Mouse (Mus musculus) heart, postnatal 0 days (tissue): ENCODE data around the gene Kat5. TPM values are rescaled to one million over a fixed set of nuclear protein-coding genes. Genes with fewer than 3 reads are reported as not detected.

ENCODE experiments used
- ATAC-seq: fragments of 200-750 bp; cut with Nextera tagmentation; 2 replicates; pipeline ENCODE4 v1.8.0; 2017; ENCODE audit warnings: low read depth, moderate number of reproducible peaks, moderate library complexity; ENCODE audit not compliant: insufficient read depth
- DNase-seq: peaks from one replicate; pipeline ENCODE4 v3.0.0-alpha.2; 2016; ENCODE audit warnings: low spot score
- H3K27ac ChIP-seq: fragments of 300-500 bp; sonication (generic); 2 replicates; pipeline ENCODE4 v1.5.1; 2014; ENCODE audit warnings: low read depth, mild to moderate bottlenecking
- H3K27me3 ChIP-seq: fragments of 300-500 bp; sonication (generic); 2 replicates; pipeline ENCODE4 v1.6.1; 2014; ENCODE audit warnings: low read length, mixed read lengths; ENCODE audit not compliant: control insufficient read depth, insufficient read depth
- H3K36me3 ChIP-seq: fragments of 300-500 bp; sonication (generic); replicated peaks from 2 replicates; pipeline ENCODE4 v1.6.1; 2014; ENCODE audit warnings: low read length, mixed read lengths; ENCODE audit not compliant: control insufficient read depth, insufficient read depth
- H3K4me1 ChIP-seq: fragments of 300-500 bp; sonication (generic); 2 replicates; pipeline ENCODE4 v1.6.1; 2014; ENCODE audit warnings: antibody characterized with exemption; ENCODE audit not compliant: control insufficient read depth, insufficient read depth
- H3K4me2 ChIP-seq: fragments of 300-500 bp; sonication (generic); 2 replicates; pipeline ENCODE4 v1.6.1; 2014; ENCODE audit warnings: low read depth, mild to moderate bottlenecking, low read length, moderate library complexity
- H3K4me3 ChIP-seq: fragments of 300-500 bp; sonication (generic); 2 replicates; pipeline ENCODE4 v1.5.1; 2014; ENCODE audit warnings: low read depth, low read length
- H3K9ac ChIP-seq: fragments of 300-500 bp; sonication (generic); replicated peaks from 2 replicates; pipeline ENCODE4 v1.6.1; 2014; ENCODE audit warnings: low read depth, low read length, mixed read lengths
- H3K9me3 ChIP-seq: fragments of 300-500 bp; sonication (generic); replicated peaks from 2 replicates; pipeline ENCODE4 v1.6.1; 2016; ENCODE audit warnings: low read length; ENCODE audit not compliant: control insufficient read depth
- CTCF ChIP-seq: IDR thresholded peaks from 2 replicates; pipeline ENCODE4 v1.5.1; 2016; ENCODE audit warnings: antibody characterized with exemption, control low read depth, low read depth
- EP300 ChIP-seq: IDR thresholded peaks from 2 replicates; pipeline ENCODE4 v1.6.1; 2016; ENCODE audit warnings: antibody characterized with exemption, low read depth
- WGBS: fragments of 180-500 bp; shearing (Covaris S2); extraction: QIAGEN DNeasy Blood & Tissue Kit; methylation state at CpG from one replicate; pipeline ENCODE4 v1.1.7; 2014; 5-methylcytosine and 5-hydroxymethylcytosine counted together
- polyA plus RNA-seq: library from polyadenylated mRNA; unstranded; fragments of >200 nt; fragmentation: Nextera tagmentation; extraction: Ambion mirVana; gene quantifications from 2 replicates; pipeline ENCODE4 v1.2.1, GENCODE M21; 2015
- total RNA-seq: library from RNA; depleted of rRNA; stranded (reverse); fragments of >200 nt; gene quantifications from 2 replicates; pipeline ENCODE4 v1.2.3, GENCODE M21; 2014; ENCODE audit warnings: low replicate concordance; rRNA removed

Gene Kat5
- total and polyA plus RNA-seq, 2 experiments from 2014 or later = 27.0 to 164 TPM

GRCm38 (mm10) chr19:5559229-5559628, 50.8 kb downstream of the Kat5 start:
- H3K9ac ChIP-seq = no peak overlapping the region
- no peak overlapping the region for H3K27ac ChIP-seq
- H3K4me2 ChIP-seq = no peak overlapping the region
- H3K4me3 ChIP-seq = no peak overlapping the region
- WGBS = 25% methylated on average over 8 of the region's 8 CpGs
- H3K27me3 ChIP-seq = peaks cover 80% of the 10 kb centered on the region
- no peaks in the 10 kb centered on the region for H3K9me3 ChIP-seq
- DNase-seq = no peak
- TF ChIP-seq CTCF = no peak
- TF ChIP-seq EP300 = no peak
- peaks cover 15% of the 10 kb centered on the region for H3K4me1 ChIP-seq
- no peaks in the 10 kb centered on the region for H3K36me3 ChIP-seq
- no peak for ATAC-seq

GRCm38 (mm10) chr19:5558770-5559169, 51.3 kb downstream of the Kat5 start:
- ATAC-seq (no peak), DNase-seq (no peak)
- no peak for TF ChIP-seq CTCF
- no peak for TF ChIP-seq EP300
- H3K9me3 ChIP-seq = no peaks in the 10 kb centered on the region
- no peak overlapping the region for H3K9ac ChIP-seq
- H3K4me1 ChIP-seq = peaks cover 15% of the 10 kb centered on the region
- H3K27me3 ChIP-seq = peaks cover 76% of the 10 kb centered on the region
- H3K4me3 ChIP-seq = no peak overlapping the region
- no peak overlapping the region for H3K27ac ChIP-seq
- no peak overlapping the region for H3K4me2 ChIP-seq
- 50% methylated on average over 8 of the region's 8 CpGs for WGBS
- no peaks in the 10 kb centered on the region for H3K36me3 ChIP-seq

- Histone ChIP-seq H3K36me3 (no peaks in the 10 kb centered on the region), H3K27me3 (peaks cover 72% of the 10 kb centered on the region), H3K9me3 (no peaks in the 10 kb centered on the region), H3K4me1 (peaks cover 15% of the 10 kb centered on the region), H3K4me2 (no peak overlapping the region), H3K27ac (no peak overlapping the region), H3K9ac (no peak overlapping the region), H3K4me3 (no peak overlapping the region)
- whole genome bisulfite sequencing = 44% methylated on average over 7 of the region's 7 CpGs
- ATAC-seq = no peak
- TF ChIP-seq EP300 = no peak
- no peak for TF ChIP-seq CTCF
- no peak for DNase-seq
Measured at GRCm38 (mm10) chr19:5558169-5558568, 51.9 kb downstream of the Kat5 start.

GRCm38 (mm10) chr19:5554212-5554611, 55.8 kb downstream of the Kat5 start:
- DNase-seq (no peak), ATAC-seq (no peak)
- no peaks in the 10 kb centered on the region for H3K4me1 ChIP-seq
- H3K9me3 ChIP-seq = no peaks in the 10 kb centered on the region
- H3K4me3 ChIP-seq = no peak overlapping the region
- H3K36me3 ChIP-seq = no peaks in the 10 kb centered on the region
- 81% methylated on average over 14 of the region's 14 CpGs for WGBS
- H3K9ac ChIP-seq = no peak overlapping the region
- no peak overlapping the region for H3K4me2 ChIP-seq
- H3K27ac ChIP-seq = no peak overlapping the region
- H3K27me3 ChIP-seq = peaks cover 36% of the 10 kb centered on the region
- no peak for TF ChIP-seq EP300
- no peak for TF ChIP-seq CTCF

GRCm38 (mm10) chr19:5553802-5554201, 56.2 kb downstream of the Kat5 start:
- Histone ChIP-seq H3K9ac (no peak overlapping the region), H3K4me3 (no peak overlapping the region), H3K36me3 (no peaks in the 10 kb centered on the region), H3K27me3 (peaks cover 31% of the 10 kb centered on the region), H3K4me2 (no peak overlapping the region), H3K4me1 (no peaks in the 10 kb centered on the region), H3K9me3 (no peaks in the 10 kb centered on the region), H3K27ac (no peak overlapping the region)
- ATAC-seq (no peak), DNase-seq (no peak)
- TF ChIP-seq CTCF (no peak), EP300 (no peak)
- WGBS = 69% methylated on average over 8 of the region's 8 CpGs

Other genes with a start within 250 kb of the Kat5 start
- 37.9 and 40.6 TPM in 2 replicates for gene Eif1ad, start 243.5 kb downstream of the Kat5 start, total RNA-seq
- 33.5 and 37.5 TPM in 2 replicates for gene Eif1ad, start 243.5 kb downstream of the Kat5 start, polyA plus RNA-seq
- gene Banf1, start 243.1 kb downstream of the Kat5 start, total RNA-seq = 120 and 143 TPM in 2 replicates
- gene Banf1, start 243.1 kb downstream of the Kat5 start, polyA plus RNA-seq = 340 and 356 TPM in 2 replicates
- 4.4 and 39.0 TPM in 2 replicates for gene Sart1, start 221.5 kb downstream of the Kat5 start, total RNA-seq
- gene Sart1, start 221.5 kb downstream of the Kat5 start, polyA plus RNA-seq = 26.4 and 26.9 TPM in 2 replicates
- 0.31 and 3.5 TPM in 2 replicates for gene Tsga10ip, start 207.7 kb downstream of the Kat5 start, total RNA-seq
- 2.5 and 3.5 TPM in 2 replicates for gene Tsga10ip, start 207.7 kb downstream of the Kat5 start, polyA plus RNA-seq
- 169 and 171 TPM in 2 replicates for gene Drap1, start 185.3 kb downstream of the Kat5 start, total RNA-seq
- 328 and 338 TPM in 2 replicates for gene Drap1, start 185.3 kb downstream of the Kat5 start, polyA plus RNA-seq
- gene AI837181, start 185.1 kb downstream of the Kat5 start, total RNA-seq = 47.4 and 59.1 TPM in 2 replicates
- 38.1 and 40.5 TPM in 2 replicates for gene AI837181, start 185.1 kb downstream of the Kat5 start, polyA plus RNA-seq
- gene Fosl1, start 162.7 kb downstream of the Kat5 start, total RNA-seq = not detected in 2 replicates
- gene Fosl1, start 162.7 kb downstream of the Kat5 start, polyA plus RNA-seq = 0.12 TPM in 1 of 2 replicates, not detected in the other
- gene Ccdc85b, start 152.3 kb downstream of the Kat5 start, total RNA-seq = 9.2 and 11.3 TPM in 2 replicates
- 10.2 and 10.6 TPM in 2 replicates for gene Ccdc85b, start 152.3 kb downstream of the Kat5 start, polyA plus RNA-seq
- gene Fibp, start 149.6 kb downstream of the Kat5 start, total RNA-seq = 81.6 and 86.4 TPM in 2 replicates
- gene Fibp, start 149.6 kb downstream of the Kat5 start, polyA plus RNA-seq = 142 and 146 TPM in 2 replicates
- gene Ctsw, start 141.7 kb downstream of the Kat5 start, total RNA-seq = not detected in 2 replicates
- 0.42 and 0.73 TPM in 2 replicates for gene Ctsw, start 141.7 kb downstream of the Kat5 start, polyA plus RNA-seq
- gene Efemp2, start 136.3 kb downstream of the Kat5 start, total RNA-seq = 46.8 and 52.7 TPM in 2 replicates
- 32.2 and 34.1 TPM in 2 replicates for gene Efemp2, start 136.3 kb downstream of the Kat5 start, polyA plus RNA-seq
- 45.8 and 62.4 TPM in 2 replicates for gene Mus81, start 121.8 kb downstream of the Kat5 start, total RNA-seq
- gene Mus81, start 121.8 kb downstream of the Kat5 start, polyA plus RNA-seq = 35.8 and 36.8 TPM in 2 replicates
- gene Cfl1, start 119.8 kb downstream of the Kat5 start, total RNA-seq = 448 and 685 TPM in 2 replicates
- gene Cfl1, start 119.8 kb downstream of the Kat5 start, polyA plus RNA-seq = 948 and 963 TPM in 2 replicates
- not detected in 2 replicates for gene 1700020D05Rik, start 106.5 kb downstream of the Kat5 start, total RNA-seq
- not detected in 2 replicates for gene 1700020D05Rik, start 106.5 kb downstream of the Kat5 start, polyA plus RNA-seq
- gene Snx32, start 99.7 kb downstream of the Kat5 start, total RNA-seq = 8.6 and 22.6 TPM in 2 replicates
- gene Snx32, start 99.7 kb downstream of the Kat5 start, polyA plus RNA-seq = 9.1 and 9.3 TPM in 2 replicates
- gene Ovol1, start 49.6 kb downstream of the Kat5 start, total RNA-seq = not detected in 2 replicates
- 0.05 TPM in 1 of 2 replicates, not detected in the other for gene Ovol1, start 49.6 kb downstream of the Kat5 start, polyA plus RNA-seq
- gene Ap5b1, start 42.2 kb downstream of the Kat5 start, total RNA-seq = 5.8 and 12.9 TPM in 2 replicates
- 1.7 and 2.0 TPM in 2 replicates for gene Ap5b1, start 42.2 kb downstream of the Kat5 start, polyA plus RNA-seq
- 42.4 and 57.6 TPM in 2 replicates for gene Rnaseh2c, start 8.4 kb downstream of the Kat5 start, total RNA-seq
- gene Rnaseh2c, start 8.4 kb downstream of the Kat5 start, polyA plus RNA-seq = 50.7 and 51.8 TPM in 2 replicates
- 26.3 and 49.5 TPM in 2 replicates for gene Rela, start 27.2 kb upstream of the Kat5 start, total RNA-seq
- 22.9 and 23.6 TPM in 2 replicates for gene Rela, start 27.2 kb upstream of the Kat5 start, polyA plus RNA-seq
- gene Sipa1, start 53.5 kb upstream of the Kat5 start, total RNA-seq = 33.2 and 37.8 TPM in 2 replicates
- 12.3 and 14.0 TPM in 2 replicates for gene Sipa1, start 53.5 kb upstream of the Kat5 start, polyA plus RNA-seq
- 43.5 and 51.5 TPM in 2 replicates for gene Map3k11, start 78.5 kb upstream of the Kat5 start, total RNA-seq
- 16.3 and 17.0 TPM in 2 replicates for gene Map3k11, start 78.5 kb upstream of the Kat5 start, polyA plus RNA-seq
- gene Pcnx3, start 78.7 kb upstream of the Kat5 start, total RNA-seq = 27.0 and 35.9 TPM in 2 replicates
- 6.1 and 6.7 TPM in 2 replicates for gene Pcnx3, start 78.7 kb upstream of the Kat5 start, polyA plus RNA-seq
- gene Kcnk7, start 94.1 kb upstream of the Kat5 start, total RNA-seq = not detected in 2 replicates
- 0.30 and 0.34 TPM in 2 replicates for gene Kcnk7, start 94.1 kb upstream of the Kat5 start, polyA plus RNA-seq
- gene Ehbp1l1, start 116.1 kb upstream of the Kat5 start, total RNA-seq = 113 and 118 TPM in 2 replicates
- 86.5 and 111 TPM in 2 replicates for gene Ehbp1l1, start 116.1 kb upstream of the Kat5 start, polyA plus RNA-seq
- gene Fam89b, start 119.4 kb upstream of the Kat5 start, total RNA-seq = 118 and 140 TPM in 2 replicates
- gene Fam89b, start 119.4 kb upstream of the Kat5 start, polyA plus RNA-seq = 74.8 and 76.6 TPM in 2 replicates
- 60.0 and 73.4 TPM in 2 replicates for gene Ltbp3, start 130.7 kb upstream of the Kat5 start, total RNA-seq
- gene Ltbp3, start 130.7 kb upstream of the Kat5 start, polyA plus RNA-seq = 15.4 and 16.3 TPM in 2 replicates
- 78.0 and 82.4 TPM in 2 replicates for gene Scyl1, start 161.2 kb upstream of the Kat5 start, total RNA-seq
- 46.1 and 47.1 TPM in 2 replicates for gene Scyl1, start 161.2 kb upstream of the Kat5 start, polyA plus RNA-seq